Mouse (Mus musculus) brain, embryonic 14.5 days (tissue): ENCODE data around the gene Nebl.

ENCODE experiments used
- CTCF ChIP-seq: fragments of 200-500 bp; IDR thresholded peaks from 2 replicates; pipeline ENCODE4 v1.5.1; 2012; ENCODE audit warnings: inconsistent platforms, mild to moderate bottlenecking, moderate library complexity, borderline replicate concordance; ENCODE audit not compliant: insufficient read depth, insufficient read length; ENCODE audit errors: extremely low read depth
- POLR2A ChIP-seq: fragments of 200-500 bp; IDR thresholded peaks from 2 replicates; pipeline ENCODE4 v1.6.1; 2012; ENCODE audit warnings: mild to moderate bottlenecking, inconsistent platforms, borderline replicate concordance; ENCODE audit not compliant: poor library complexity, insufficient read depth, insufficient read length, severe bottlenecking; ENCODE audit errors: extremely low read depth

GRCm38 (mm10) chr2:17692926-17693325 is 38.3 kb downstream of the Nebl start:
- TF ChIP-seq POLR2A (no peak), CTCF (no peak)
